Mouse (Mus musculus) brain, embryonic 14.5 days (tissue): ENCODE results near the gene Gm44596. TPM values are rescaled to one million over a fixed set of nuclear protein-coding genes. Genes with fewer than 3 reads are reported as not detected.

ENCODE experiments used
- DNase-seq: peaks from one replicate; pipeline ENCODE4 v3.0.0-alpha.2; 2011; ENCODE audit warnings: low read depth
- CTCF ChIP-seq: fragments of 200-500 bp; IDR thresholded peaks from 2 replicates; pipeline ENCODE4 v1.5.1; 2012; ENCODE audit warnings: inconsistent platforms, mild to moderate bottlenecking, moderate library complexity, borderline replicate concordance; ENCODE audit not compliant: insufficient read depth, insufficient read length; ENCODE audit errors: extremely low read depth
- POLR2A ChIP-seq: fragments of 200-500 bp; IDR thresholded peaks from 2 replicates; pipeline ENCODE4 v1.6.1; 2012; ENCODE audit warnings: mild to moderate bottlenecking, inconsistent platforms, borderline replicate concordance; ENCODE audit not compliant: poor library complexity, insufficient read depth, insufficient read length, severe bottlenecking; ENCODE audit errors: extremely low read depth
- polyA plus RNA-seq: library from polyadenylated mRNA; depleted of rRNA; stranded (reverse); fragments of >200 nt; gene quantifications from 2 replicates; pipeline ENCODE4 v1.2.3, GENCODE M21; 2012; rRNA removed

The Gm44596 gene
- polyA plus RNA-seq: not detected in 2 replicates

DNA sequence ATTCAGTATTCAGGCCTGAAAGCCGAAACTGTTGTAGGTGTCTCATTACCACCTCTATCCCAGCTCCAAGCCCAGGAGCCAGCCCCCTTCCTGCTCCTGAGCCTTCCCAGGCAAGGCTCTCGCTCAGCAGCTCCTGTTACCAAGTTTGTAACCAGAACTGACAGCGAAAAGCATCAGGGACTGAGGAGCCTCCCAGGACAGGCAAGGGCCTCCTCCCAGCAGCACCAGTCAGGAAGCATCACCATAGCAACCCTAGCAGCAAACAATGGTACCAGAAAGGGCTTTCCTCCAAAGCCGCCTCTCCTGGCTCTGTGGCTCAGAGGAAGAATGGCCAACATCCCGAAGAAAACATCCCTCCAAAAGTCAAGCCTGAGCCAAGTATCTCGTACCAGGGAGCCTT lies at the start of gene Gm44596, which contains the start of gene Tex52:
Gene Gm44596, plus strand, starts transcription at position 312 of the 400 bp plus-strand sequence.
Gene Tex52, plus strand, starts transcription at position 265 of the 400 bp plus-strand sequence.
- DNase-seq: peak; percentile 77

DNA sequence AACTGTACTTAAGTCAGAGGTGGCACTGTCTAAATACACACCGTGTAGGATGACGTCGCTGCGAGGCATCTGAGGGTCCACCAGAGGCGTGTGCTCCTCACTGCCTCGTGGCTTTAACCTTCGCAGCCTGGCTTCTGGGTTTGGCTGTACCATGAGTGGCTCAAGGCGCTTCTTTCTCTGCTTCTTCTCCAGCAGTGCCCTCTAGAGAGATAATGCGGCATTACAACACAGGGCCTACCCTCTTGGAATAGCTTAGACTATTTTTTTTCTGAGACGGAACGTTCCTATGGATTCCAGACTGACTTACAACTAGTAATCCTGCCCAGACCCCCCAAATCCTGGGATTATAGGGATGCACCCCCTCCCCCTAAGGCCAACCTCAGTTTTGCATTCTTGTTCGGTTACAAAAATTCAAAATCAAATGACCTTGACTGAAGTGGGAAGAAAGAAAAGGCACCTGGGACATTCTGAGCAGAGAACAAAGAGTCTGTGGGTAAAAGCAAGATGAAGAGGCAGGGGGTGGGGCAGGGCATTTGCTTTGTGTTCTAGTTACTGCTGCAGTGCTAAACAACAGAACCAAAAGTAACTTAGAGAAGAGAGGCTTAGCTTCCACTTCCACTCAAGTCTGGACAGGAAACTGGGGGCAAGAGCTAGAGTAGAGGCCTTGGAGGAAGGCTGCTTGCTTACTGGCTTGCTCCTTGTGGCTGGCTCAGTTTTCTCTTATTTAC lies 40.7 kb upstream of the Gm44596 start:
- TF ChIP-seq POLR2A (no peak), CTCF (peak; percentile 66; the same call in 1 of the 2 replicates)
- DNase-seq: peak; percentile 88

More for the DNA sequence above, at the start of gene Gm44596, which contains the start of gene Tex52:
- TF ChIP-seq POLR2A: no peak
- TF ChIP-seq CTCF: no peak

DNA sequence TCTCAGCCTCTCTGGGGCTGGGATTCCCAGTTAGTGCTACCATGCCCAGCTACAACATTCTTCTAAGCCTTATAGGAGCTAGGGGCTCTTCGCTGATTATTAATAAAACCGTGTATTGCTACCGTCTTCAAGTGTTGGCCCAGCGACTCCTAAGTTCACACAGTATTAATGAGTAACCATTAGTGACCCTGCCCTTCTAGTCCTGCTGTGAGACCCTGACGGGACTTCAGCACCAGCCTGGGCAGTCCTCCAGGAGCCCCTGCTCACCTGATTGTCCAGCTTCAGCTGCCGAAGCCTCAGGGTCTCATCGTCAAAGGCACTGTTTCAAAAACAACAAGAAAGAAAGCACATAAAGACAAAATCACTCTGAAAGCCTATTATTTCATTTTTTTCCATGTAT lies 37.8 kb upstream of the Gm44596 start:
- DNase-seq: no peak
- TF ChIP-seq CTCF (no peak), POLR2A (no peak)

DNA sequence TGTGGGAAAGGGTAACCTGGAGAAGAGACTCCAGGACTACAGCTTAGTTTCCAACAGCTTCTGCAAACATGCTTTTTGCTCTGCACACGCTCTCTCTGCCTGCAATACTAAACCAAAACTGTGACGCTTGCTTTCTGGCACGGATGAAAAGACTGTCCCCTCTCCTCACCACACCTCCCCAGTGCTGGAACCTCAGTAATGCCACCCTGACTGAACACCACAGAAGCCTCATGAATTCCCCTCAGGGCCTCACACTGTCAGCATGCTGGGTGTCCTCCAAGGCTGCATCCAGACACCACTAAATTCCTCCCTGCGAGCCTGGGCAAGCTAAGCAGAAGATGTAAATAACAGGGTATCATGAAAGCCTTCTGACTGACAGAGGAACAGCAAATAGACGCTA lies 36.4 kb upstream of the Gm44596 start:
- DNase-seq: peak; percentile 40
- no peak for TF ChIP-seq CTCF
- TF ChIP-seq POLR2A: no peak

DNA sequence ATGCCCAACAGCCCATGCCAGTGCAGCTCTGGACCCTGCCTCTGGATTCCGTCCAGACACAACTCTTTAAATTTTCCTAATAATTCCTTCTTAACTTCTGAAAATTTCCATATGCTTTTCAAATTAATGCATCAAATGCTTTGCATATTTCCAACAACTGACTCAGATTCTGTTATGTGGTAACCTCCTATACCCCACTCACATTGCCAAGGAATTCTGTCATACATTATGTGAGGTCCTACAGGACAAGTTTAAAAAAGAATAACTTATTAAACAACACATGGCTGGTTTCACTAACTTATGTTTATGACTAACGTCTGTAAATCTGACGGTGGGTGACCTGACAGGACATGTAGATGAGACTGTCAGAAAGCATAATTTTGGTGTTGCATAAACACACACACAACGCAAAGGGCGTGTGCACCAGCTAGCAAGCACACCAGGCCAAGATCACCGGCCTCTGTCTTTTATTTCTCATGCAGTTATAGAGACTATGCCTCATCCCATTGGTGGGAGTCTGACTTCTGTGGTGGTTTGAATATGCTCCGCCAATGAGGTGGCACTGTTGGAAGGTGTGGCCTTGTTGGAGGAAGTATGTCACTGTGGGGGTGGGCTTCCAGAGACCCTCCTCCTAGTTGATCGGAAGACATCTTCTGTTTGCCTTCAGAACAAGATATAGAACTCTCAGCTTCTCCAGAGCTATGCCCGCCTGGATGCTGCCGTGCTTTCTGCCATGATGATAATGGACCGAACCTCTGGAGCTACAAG lies 33.2 kb upstream of the Gm44596 start:
- TF ChIP-seq POLR2A: no peak
- no peak for TF ChIP-seq CTCF
- DNase-seq: no peak

DNA sequence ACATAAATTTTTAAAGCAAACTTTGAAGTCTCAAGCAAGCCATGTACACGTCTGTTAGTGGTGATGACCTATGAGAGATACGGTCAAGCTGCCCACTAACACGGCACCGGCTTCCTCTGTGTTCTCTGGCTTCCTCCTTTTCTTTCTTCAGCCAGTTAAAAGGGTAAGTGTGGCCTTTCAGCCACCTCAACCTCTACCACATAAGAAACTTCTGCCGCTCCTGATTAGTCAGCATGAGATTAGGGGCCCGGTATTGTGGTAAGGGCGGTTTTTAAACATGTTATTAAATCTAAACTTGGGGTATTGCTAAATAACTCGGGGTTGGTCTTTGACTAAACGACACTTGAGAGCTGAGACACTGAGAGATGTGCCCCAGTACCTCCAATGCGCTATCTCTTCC lies 29.7 kb upstream of the Gm44596 start:
- no peak for DNase-seq
- TF ChIP-seq CTCF: no peak
- TF ChIP-seq POLR2A: no peak

DNA sequence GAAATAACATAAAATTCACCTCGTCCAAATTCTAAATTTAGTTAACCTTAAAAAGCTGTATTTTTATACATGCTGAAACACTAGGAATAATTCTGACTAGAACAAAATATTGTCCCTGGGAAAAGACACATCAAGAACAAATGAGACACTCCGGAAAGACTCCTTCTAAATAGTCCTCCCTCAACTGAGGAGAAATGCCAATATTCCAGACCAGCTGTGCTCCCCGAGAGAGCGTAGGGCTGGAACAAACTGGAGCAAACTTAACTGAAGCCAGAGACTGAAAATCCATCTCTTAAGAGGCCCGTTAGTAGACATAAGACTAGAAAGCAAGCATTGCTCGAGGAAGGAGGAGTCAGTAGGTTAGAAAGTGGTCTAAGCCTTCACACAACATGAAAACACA lies 28.5 kb upstream of the Gm44596 start:
- DNase-seq: no peak
- no peak for TF ChIP-seq CTCF
- no peak for TF ChIP-seq POLR2A

DNA sequence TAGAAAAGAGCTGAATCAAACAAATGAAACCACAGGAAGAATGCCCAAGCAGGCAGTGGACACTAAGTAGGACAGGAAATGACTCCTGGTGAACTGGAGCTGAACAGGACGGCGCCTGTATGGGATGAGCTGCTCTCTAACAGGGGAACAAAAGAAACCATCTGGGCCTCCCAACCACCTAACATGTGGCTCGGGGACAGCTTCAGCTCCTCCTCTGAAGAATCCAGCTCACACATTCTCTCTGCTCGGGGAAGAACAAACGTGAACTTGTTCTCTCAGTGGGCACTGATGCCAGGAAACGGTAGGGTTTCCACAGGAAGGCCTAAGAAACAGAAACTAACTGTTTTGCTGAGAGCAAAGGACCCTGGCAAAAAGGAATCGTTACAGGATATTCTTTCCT lies 25.6 kb upstream of the Gm44596 start:
- no peak for TF ChIP-seq CTCF
- TF ChIP-seq POLR2A: no peak
- DNase-seq: peak; percentile 62

DNA sequence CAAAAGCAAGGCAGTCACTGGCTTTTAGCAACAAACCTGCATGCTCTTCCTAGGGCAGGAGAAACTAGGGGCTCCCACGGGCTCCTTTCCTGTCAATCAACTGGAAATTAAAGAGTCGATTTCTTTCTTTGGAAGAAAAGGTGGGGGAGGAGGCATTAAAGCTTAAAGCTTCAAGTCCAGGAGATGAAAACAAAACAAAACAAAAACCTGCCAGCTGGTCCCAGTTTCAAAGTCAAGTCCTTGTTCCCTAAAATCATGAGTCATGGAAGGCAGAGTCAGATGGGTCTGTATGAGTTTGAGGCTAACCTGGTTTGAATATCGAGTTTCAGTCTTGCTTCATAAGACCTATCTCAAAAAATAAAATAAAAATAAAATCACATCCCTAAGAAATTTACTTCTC lies 21.2 kb upstream of the Gm44596 start:
- no peak for DNase-seq
- TF ChIP-seq CTCF: no peak
- no peak for TF ChIP-seq POLR2A

DNA sequence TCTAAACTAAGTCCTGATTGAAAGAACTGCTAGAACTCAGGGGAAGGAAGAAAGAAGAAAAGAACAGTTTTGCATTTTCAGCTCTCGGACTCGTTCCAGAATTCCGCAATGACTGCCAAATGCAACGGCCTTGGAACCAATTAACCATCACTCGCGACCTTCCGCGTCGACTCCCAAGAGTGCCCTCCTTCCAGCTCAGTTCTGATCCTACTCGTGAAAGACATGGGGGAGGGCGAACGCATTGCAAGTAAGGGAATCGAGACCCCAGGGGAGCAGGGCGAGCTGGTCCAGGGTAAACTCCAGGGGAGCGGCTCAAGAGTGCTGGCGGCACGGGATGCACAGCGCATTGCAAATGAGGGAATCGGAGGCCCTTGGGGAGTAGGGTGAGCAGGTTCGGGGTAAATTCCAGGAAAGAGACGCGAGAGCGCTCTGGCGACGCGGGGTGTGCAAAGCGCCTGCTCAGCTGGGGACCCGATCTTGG lies 20.1 kb upstream of the Gm44596 start:
- TF ChIP-seq CTCF (no peak), POLR2A (no peak)
- DNase-seq: peak; percentile 88

DNA sequence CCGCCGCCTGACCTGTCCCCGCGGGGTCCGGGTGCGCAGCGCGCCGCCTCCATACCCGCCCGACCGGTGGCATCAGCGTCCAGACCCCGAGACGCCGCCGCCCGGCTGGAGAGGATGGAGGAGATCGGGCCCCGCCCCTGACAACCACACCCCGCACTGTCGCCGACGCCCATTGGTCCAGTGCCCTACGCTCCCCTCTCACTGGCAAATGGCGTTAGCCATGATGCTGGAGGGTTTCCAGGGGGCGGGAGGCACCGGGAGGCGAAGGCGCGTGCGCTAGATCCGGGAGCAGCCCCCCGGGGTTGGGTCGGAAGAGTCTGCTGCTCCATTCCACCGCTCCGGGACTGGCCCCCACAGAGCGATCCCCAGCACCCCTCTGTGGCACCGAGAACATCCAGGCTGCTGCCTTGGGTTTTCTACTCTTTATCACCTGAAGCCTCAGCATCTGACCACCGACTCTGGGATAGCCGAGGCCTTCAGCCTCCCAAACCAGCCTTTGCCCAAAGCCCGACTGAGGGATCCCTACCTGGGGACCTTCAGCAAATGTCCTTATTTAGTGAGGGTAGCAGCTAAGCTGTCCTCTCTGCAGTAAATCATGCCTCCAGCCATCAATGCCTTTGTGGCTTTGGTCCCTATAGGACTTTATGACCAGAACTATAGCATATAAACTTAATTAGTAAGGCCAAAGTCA lies 19.4 kb upstream of the Gm44596 start, which contains the start of gene Tulp3:
Gene Tulp3, minus strand, starts transcription at position 126 of the 691 bp plus-strand sequence.
- DNase-seq: peak; percentile 99
- TF ChIP-seq POLR2A: peak; percentile 64
- no peak for TF ChIP-seq CTCF

DNA sequence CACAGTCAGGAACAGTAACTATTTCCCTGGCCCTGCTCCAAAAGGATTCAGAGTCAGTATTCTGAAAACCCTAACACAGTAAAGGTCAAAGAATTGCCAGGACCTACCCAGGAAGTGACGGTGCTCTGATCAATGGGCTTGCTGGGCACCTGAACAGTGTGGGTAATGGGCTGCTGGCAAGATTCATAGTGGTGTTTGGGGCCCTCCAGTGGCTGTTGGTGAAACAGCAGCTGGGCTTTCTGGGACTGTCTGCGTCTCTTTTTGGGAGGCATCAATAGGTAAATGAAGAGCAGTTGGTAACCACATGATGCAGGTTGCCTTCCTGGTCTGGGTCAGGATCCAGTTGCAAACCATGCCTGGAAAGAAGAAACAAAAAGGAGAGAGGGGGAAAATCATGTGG lies 16.3 kb upstream of the Gm44596 start:
- TF ChIP-seq CTCF (peak; percentile 87), POLR2A (no peak)
- peak; percentile 70 for DNase-seq

DNA sequence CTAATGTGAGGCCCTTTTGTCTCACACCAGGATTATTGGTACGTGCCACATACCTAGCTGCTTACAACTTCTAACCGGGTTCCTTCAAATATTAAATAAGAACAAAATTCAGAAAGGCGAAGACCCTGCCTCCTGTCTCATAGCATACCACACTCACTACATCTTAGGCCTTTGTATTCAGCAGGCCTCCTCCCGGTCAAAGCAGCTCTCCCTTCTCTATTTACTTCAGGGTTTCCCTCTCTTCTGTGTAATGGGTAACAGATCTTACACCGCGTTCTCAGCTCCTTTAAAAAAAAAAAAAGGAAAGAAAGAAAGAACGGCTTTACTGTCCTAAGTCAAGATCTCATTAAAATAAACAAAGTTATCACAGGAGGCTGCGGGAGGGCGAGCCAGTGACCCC lies 13.4 kb upstream of the Gm44596 start:
- TF ChIP-seq POLR2A (no peak), CTCF (no peak)
- peak; percentile 49 for DNase-seq
